Comparison of ENCODE assay signal across 26 mouse cellular contexts in the genomic region with DNA sequence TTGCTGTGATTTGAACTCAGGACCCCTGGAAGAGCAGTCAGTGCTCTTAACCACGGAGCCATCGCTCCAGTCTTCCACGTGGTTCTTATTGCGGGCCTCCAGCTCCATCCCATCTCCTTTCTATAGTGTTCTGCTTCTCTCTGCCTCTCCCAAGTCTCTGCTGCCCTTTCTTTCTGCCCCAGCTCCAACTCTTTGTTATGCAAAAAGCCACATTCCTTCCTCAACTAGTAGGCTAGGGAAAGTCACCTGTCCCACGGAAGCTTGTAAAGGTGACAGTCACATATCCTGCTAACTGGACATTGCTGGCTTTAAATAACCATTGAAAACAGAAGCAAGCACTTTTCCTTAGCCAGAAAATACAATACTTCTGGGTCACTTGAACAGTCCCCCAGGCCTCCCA. TPM values are rescaled to one million over a fixed set of nuclear protein-coding genes. Genes with fewer than 3 reads are reported as not detected.
"Had no signal": no experiment of that assay in that cellular context is flagged by ENCODE, and none has a peak within 500 bp of the region (broad histone marks: within the 10 kb centered on the region; RNA-seq: fewer than 3 reads in every experiment).

No protein-coding gene starts in this region.

- H3K4me3 ChIP-seq: heart, adult 2 months; heart, embryonic 13.5 days; heart, embryonic 15.5 days; hindbrain, embryonic 13.5 days; hindbrain, embryonic 15.5 days; kidney, embryonic 15.5 days; limb, embryonic 13.5 days; limb, embryonic 15.5 days; liver, embryonic 12.5 days had no signal

- DNase-seq: gastrocnemius, postnatal 14 days; gastrocnemius, postnatal 36 days; heart, adult 11 months; heart, adult 2 months; heart, postnatal 14 days; heart, postnatal 36 days; kidney, adult 11 months; kidney, adult 2 months; kidney, postnatal 14 days; kidney, postnatal 36 days; layer of hippocampus, adult 9-11 months; layer of hippocampus, postnatal 36 days; left cerebral cortex, postnatal 4 days had no signal

- H3K4me1 ChIP-seq: heart, embryonic 13.5 days; heart, embryonic 15.5 days; hindbrain, embryonic 13.5 days; hindbrain, embryonic 15.5 days; limb, embryonic 15.5 days; liver, embryonic 12.5 days had no signal

RNA-seq across cellular contexts. Expression of gene Inmt, which starts 5.0 kb away (rescaled TPM):
- polyA plus RNA-seq: heart, embryonic 11.5 days; heart, embryonic 15.5 days; heart, postnatal 0 days; hindbrain, embryonic 11.5 days; hindbrain, embryonic 13.5 days; hindbrain, embryonic 15.5 days; hindbrain, postnatal 0 days had no signal

RNA-seq across cellular contexts. Expression of gene Crhr2, which starts 37.0 kb away (rescaled TPM):
- polyA plus RNA-seq: limb, embryonic 11.5 days had no signal
